Mouse (Mus musculus) brown adipose tissue, adult 24 weeks (tissue): ENCODE results near the gene Tjp2. TPM values are rescaled to one million over a fixed set of nuclear protein-coding genes. Genes with fewer than 3 reads are reported as not detected.

Experiments
- H3K27ac ChIP-seq: fragments of 200-500 bp; replicated peaks from 2 replicates; pipeline ENCODE4 v1.5.1; 2012; ENCODE audit warnings: low read depth, mild to moderate bottlenecking, low read length
- H3K4me1 ChIP-seq: fragments of 200-500 bp; 2 replicates; pipeline ENCODE4 v1.6.1; 2012; ENCODE audit warnings: low read length, mixed read lengths; ENCODE audit not compliant: control insufficient read depth, insufficient read depth, insufficient read length
- H3K4me3 ChIP-seq: fragments of 200-500 bp; 2 replicates; pipeline ENCODE4 v1.5.1; 2012; ENCODE audit warnings: low read depth, mild to moderate bottlenecking, low read length, moderate library complexity; ENCODE audit not compliant: insufficient read depth
- polyA plus RNA-seq: library from polyadenylated mRNA; stranded (reverse); fragments of >200 nt; gene quantifications from 2 replicates; pipeline ENCODE4 v1.2.4, GENCODE M21; 2012; ENCODE audit not compliant: missing spikeins, insufficient read depth, insufficient read length

The Tjp2 gene
- polyA plus RNA-seq, 1 experiment, result 5.5 TPM

DNA sequence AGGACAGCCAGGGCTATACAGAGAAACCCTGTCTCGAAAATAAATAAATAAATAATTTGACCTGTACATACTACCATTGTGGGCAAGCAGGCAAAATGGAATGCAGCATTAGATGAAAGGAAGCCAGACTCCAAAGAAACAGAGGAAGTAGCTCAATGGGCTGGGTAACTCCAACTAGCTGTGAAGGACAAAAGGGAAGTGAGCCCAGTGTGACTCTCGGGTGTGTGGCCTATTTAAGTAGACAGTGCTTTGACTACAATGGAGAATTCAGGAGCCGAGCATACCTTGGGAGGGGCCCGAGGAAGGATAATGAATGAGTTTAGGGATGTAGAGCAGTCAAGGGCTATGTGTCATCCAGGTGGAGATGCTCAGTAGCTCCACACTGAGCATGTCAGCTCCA lies 48.1 kb downstream of the Tjp2 start:
- Histone ChIP-seq H3K4me1 (peaks cover 5% of the 10 kb centered on the region; the same call in 1 of the 2 replicates), H3K27ac (no peak overlapping the region)

DNA sequence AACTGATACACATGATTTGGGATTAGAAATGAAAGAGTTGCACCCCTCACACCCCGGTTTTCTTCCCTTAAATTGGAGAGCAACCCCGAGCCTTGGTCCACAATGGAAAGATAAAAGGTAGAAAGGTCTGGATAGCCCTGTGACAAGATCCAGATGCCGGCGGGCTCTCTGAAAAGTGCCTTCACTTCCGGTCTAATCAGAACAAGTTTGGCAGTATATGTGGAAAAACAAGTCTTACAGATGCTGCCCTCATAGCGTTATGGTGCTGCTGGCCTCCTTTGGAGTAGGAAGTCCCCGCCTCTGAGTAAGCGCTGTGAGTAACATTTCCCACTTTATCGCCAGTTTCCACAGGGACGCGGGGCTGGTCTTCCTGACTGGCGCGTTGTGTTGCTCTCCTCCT lies 49.9 kb downstream of the Tjp2 start:
- peak overlapping the region; percentile 83 for H3K4me3 ChIP-seq

More for the DNA sequence above, 48.1 kb downstream of the Tjp2 start:
- no peak overlapping the region for H3K4me3 ChIP-seq

DNA sequence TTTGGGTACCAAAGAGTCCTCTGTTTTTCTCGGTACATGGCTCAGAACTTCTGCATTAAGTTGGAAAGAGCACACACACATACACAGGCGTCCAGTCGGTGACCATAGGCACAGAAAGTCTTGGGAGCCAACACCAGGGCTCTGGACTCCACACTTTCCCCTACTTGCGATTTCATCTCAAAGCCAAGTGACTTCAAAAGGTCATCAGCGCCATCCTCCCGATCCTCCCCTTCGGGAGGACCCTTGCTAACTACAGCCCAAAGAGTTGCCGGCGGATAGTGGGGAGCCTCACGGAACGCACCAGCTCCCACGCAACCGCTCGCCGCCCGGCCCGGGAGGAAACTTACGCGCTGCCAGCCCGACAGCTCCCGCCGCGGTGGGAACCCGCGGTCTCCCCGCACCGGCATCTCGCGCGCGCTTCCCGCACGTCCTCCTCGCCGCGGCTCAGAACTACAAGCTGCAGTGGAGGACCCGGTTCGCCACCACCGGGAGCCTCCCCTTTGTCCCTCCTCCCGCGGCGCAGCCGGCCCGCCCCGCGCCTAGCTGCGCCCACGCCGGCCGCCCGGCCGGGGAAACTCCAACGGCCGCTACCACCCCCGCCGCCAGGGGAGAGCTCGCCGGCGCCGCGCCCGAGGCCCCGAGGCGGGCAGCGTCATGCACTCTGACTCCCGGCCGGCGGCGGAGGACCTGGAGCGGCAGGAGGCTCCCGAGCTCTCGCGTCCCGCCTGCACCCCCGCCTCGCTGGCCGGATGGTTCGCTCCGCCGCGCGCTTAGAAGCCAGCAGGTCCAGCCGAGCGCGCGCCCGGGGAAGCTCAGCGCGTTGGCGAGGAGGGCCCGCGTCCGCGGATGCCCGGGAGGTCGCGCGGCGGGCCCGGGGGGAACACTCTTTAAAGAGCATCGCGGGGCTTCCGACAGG lies 51.0 kb downstream of the Tjp2 start:
- Histone ChIP-seq H3K4me1 (peaks cover 5% of the 10 kb centered on the region; the same call in 1 of the 2 replicates), H3K27ac (peak overlapping the region; percentile 44), H3K4me3 (peak overlapping the region; percentile 83)

More for the DNA sequence above, 49.9 kb downstream of the Tjp2 start:
- H3K27ac ChIP-seq, result no peak overlapping the region
- peaks cover 5% of the 10 kb centered on the region; the same call in 1 of the 2 replicates for H3K4me1 ChIP-seq

DNA sequence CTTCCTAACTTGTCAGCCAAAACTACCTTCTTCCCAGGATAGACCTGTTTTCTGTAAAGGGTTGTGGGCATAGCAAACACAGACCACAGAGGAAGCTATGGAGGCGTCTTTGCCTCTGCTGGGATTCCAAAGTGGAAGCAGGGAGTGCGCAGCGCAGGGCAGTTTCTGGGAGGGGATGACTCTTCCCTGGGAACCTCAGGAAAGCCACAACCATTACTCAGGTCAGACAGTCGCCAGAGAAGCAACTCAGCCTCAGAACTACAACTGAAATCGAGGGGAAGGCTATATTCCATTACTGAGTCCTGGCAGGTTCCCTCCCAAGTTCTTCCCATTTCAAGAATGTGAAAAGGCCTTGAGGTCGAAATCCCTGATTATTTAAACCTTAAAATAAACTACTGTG lies 51.8 kb downstream of the Tjp2 start:
- Histone ChIP-seq H3K4me1 (peaks cover 5% of the 10 kb centered on the region; the same call in 1 of the 2 replicates), H3K27ac (no peak overlapping the region), H3K4me3 (no peak overlapping the region)

DNA sequence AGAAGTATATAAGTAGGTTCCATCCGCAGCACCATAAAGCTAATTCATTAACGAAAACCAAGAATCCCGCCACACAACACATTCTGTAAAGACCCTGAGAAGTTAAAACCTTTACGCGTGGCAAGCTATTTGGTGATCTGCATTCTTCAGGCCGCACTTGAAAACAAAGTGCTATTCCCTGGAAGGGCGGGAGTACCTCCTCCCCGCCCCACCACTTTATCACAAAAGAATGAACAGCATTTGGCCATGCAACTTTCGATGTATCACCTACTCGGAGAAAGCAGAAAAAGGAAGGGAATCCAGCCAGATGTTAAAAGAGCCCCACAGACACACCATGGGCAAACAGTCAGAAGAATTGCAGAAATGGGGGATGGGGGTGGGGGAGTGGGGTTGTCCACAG lies 56.3 kb downstream of the Tjp2 start:
- H3K4me1 ChIP-seq, result peaks cover 10% of the 10 kb centered on the region; the same call in 1 of the 2 replicates
- no peak overlapping the region for H3K27ac ChIP-seq
- H3K4me3 ChIP-seq, result no peak overlapping the region

DNA sequence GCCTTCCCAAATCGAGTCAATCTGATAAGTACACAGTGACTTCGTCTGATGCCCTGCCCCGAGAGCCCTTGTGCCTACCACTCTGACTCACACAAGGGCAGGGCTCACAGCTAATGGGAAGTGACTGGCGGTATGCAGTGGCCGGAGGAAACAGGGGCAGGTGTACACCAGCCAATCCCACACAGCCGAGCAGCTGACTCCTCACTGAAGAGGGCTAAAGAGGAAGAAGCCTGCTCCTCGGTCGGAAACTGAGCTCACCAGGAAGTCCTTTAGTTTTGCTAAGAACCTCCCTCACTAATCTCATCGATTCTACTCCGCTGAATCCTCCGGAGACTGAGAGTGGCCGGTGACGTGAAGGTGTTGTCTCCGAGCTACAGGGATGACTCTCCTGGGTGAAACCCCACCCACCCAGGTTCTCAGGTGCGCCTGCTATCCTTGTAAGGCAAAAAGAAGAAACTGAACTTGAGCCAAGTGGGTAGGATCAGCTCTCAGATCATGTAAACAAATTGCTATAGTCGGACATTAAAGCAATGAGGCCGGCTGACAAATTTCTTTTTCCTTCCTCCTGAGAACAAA lies 58.2 kb downstream of the Tjp2 start:
- H3K4me1 ChIP-seq, result peaks cover 5% of the 10 kb centered on the region; the same call in 1 of the 2 replicates
- peak overlapping the region; percentile 55 for H3K4me3 ChIP-seq
- peak overlapping the region; percentile 82 for H3K27ac ChIP-seq

DNA sequence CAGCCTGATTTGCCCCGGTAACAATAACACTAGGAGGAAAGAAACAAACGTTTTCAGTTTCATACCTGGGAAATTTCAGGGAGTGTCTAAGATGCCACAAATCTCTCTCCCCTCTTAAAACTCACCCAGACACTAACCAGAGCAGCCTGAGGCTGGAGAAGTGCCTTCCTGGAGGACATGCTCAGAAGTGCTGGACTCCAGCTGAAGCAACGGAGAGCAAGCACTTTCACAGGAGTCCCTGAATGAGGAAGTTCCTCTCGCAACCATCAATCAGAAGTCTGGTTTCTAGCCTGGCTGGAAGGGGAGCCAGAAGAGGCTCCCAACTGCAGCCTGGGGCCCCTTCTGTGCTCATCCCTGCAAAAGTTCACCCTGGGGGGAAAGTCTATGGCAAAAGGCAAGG lies 60.9 kb downstream of the Tjp2 start:
- H3K27ac ChIP-seq, result no peak overlapping the region
- H3K4me1 ChIP-seq, result peaks cover 7% of the 10 kb centered on the region; the same call in 1 of the 2 replicates
- no peak overlapping the region for H3K4me3 ChIP-seq

DNA sequence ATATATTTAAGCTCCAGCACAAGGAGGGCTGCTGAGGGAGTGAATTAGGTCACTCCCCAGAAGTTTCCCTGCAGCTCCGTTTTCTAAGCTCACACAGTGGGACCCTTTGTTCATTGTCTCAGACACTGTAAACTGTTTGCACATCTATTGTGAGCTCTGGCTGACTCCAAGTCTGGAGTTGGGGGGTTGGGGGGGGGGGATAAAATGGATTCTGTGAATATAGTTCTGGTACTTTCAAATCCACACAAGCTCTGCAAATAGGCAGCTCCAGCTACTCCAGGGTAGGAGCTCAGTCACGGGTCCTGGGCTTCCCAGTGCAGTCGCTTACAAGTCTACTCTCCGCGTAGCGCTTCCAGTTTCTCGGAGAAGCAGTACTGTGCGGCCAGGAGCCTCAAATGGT lies 64.4 kb downstream of the Tjp2 start:
- Histone ChIP-seq H3K4me3 (no peak overlapping the region), H3K4me1 (peaks cover 13% of the 10 kb centered on the region; the same call in 1 of the 2 replicates), H3K27ac (no peak overlapping the region)

DNA sequence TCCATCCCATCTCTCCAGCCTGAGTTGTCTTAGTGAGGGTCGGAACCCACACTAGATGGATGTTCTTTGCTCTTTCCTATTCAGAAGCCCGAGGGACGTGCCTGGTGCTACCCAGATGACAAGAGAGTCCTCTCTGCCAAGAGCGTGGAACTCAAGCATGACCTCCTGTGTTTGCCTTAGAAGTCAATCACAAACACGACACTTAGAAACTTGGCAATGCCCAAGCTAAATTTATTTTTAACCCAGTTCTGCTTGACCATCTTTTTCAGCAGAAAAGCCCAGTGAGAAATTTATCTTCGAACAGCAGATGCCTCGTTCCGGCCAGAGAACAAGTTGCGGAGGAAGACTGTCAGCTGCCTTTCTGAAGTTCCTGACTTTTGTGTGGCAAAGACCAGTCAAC lies 65.1 kb downstream of the Tjp2 start:
- Histone ChIP-seq H3K27ac (no peak overlapping the region), H3K4me3 (no peak overlapping the region), H3K4me1 (peaks cover 11% of the 10 kb centered on the region; the same call in 1 of the 2 replicates)

DNA sequence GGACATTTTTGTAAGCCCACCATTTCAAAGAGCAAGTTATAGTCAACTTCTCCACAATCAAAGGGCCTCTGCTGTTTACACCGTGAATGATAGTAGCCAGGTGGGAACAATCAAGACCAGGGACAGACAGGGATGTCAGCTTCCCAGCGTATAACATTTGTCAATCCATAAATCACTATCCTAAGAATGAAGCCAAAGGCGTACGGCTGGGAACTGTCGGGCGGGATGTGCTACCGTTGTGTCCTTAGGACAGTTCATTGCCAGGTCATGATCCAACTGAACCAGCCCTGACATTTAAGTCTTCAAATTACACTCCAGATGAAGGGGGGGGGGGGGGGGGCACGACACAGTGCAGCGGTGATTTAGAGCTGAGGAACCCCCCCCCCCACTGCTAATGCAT lies 65.5 kb downstream of the Tjp2 start:
- no peak overlapping the region for H3K4me3 ChIP-seq
- H3K27ac ChIP-seq, result no peak overlapping the region
- peaks cover 11% of the 10 kb centered on the region; the same call in 1 of the 2 replicates for H3K4me1 ChIP-seq

DNA sequence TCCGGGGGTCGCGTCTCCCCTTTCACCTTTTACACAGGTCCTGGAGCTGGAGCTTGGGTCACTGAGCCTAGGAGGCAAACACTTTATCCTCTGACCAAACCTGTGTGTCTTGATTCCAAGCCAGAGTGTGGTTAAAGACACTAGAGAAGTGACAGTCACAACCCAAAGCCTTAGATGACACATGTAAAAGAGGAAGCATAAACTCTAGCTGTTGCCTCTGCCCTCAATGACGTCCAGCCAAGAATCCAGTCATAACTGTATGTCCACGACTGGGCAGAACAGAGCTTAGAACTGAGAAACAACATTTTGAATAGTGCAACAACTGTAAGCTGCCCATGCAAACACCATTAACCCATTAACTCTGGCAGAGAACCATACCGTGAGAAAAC lies 68.8 kb downstream of the Tjp2 start:
- Histone ChIP-seq H3K27ac (no peak overlapping the region), H3K4me3 (no peak overlapping the region), H3K4me1 (peaks cover 11% of the 10 kb centered on the region; the same call in 1 of the 2 replicates)

DNA sequence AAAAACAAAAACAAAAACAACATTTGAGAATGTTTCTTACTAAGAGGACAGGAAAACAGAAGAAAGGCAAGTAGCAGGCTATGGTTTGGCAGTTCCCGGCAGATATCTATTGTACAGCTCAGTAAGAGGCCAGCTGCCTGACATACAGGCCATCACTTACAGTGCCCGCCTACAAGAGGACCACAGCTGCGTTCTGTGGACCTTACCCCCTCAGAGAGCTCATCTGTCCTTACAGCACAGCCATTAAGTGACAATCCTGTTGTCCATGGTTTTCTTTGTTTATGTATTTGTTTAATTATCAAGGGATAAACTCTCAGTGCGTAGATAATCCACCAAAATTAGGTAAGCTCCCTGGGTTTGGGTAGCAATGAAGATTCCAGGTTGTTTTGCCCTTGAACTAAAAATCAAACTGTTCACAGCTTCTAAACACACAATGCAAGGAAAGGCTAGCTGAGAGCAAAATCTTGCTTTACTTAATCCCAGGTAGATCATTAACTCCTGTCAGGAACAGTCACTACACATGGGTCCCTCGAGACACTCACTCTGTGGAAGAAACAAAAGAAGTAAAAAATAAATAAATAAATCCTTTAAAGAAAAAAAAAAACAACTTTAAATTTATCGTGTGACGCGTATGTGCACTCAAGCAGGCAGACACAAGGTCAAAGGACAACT lies 69.3 kb downstream of the Tjp2 start:
- Histone ChIP-seq H3K4me1 (peaks cover 11% of the 10 kb centered on the region; the same call in 1 of the 2 replicates), H3K27ac (no peak overlapping the region), H3K4me3 (no peak overlapping the region)

DNA sequence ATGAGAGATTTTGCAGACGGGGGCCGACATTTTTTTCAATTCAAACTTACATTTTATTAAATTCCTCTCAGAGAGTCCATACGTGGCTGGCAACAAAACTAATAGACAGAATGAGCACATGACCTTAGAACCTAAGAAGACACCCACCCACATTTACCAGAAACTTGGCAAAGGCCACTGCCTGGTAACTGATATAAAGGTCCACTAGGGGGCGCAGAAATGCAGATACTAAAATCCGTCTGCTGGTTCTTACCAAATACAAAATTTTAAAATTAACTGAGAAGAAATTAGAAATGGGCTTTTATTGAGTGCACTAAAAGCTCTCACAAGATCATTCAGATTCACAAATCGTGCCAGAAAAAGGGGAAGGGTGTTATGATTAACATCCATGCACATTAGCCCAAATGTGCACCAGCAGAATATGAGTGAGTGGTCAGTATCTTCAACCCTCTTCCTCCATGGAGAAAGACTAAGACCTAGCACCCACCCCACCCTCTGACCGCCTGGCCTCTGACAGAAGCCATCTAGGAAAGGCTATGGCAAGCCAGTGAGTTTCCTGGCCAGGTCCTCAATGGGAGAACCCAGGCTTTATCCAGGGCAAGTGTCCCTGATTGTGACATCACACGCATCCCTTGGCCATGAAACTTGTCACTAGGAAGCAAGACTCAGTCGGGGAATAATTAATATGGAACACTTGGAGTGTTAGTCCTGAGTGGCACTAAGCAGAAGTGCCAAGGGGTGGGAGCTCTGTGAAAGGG lies 71.4 kb downstream of the Tjp2 start:
- H3K4me1 ChIP-seq, result peaks cover 9% of the 10 kb centered on the region; the same call in 1 of the 2 replicates
- H3K27ac ChIP-seq, result no peak overlapping the region
- H3K4me3 ChIP-seq, result no peak overlapping the region

DNA sequence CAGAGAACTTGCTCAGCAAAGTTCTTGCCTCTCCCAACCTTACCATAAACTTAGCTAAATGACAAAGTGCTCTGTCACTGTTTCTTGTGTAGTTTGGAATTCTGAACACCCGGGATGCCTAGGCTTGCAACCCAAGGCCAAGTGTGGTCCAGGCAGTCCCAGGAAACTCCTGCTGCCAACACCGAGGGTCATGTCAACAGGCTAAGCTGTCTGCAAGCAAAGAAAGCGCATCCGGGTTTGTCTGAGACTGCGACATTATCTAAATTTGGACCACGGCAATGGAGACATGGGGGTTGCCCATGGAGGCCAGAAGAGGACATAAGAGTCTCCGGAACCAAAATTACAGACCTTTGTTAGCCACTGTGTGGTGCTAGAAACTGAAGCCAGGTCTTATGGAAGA lies 80.8 kb downstream of the Tjp2 start:
- H3K4me1 ChIP-seq, result no peaks in the 10 kb centered on the region
- no peak overlapping the region for H3K27ac ChIP-seq
- no peak overlapping the region for H3K4me3 ChIP-seq
